Mouse (Mus musculus) midbrain, embryonic 14.5 days (tissue): ENCODE data around the gene Slc36a2. TPM values are rescaled to one million over a fixed set of nuclear protein-coding genes. Genes with fewer than 3 reads are reported as not detected.
"Not testable (repeated sequence)": the region's sequence is repeated elsewhere in the genome, so short reads cannot be mapped to it uniquely, and the experiment has no call there.

Experiments
- ATAC-seq: fragments of 200-750 bp; cut with Nextera tagmentation; 2 replicates; pipeline ENCODE4 v1.8.0; 2017; ENCODE audit warnings: moderate number of reproducible peaks, moderate library complexity; ENCODE audit not compliant: low FRiP score, low TSS enrichment
- DNase-seq: peaks from one replicate; pipeline ENCODE4 v3.0.0-alpha.2; 2015
- H3K27ac ChIP-seq: fragments of 300-500 bp; sonication (generic); replicated peaks from 2 replicates; pipeline ENCODE4 v1.5.1; 2014; ENCODE audit warnings: mild to moderate bottlenecking, low read depth, low read length, moderate library complexity
- H3K27me3 ChIP-seq: fragments of 300-500 bp; sonication (generic); 2 replicates; pipeline ENCODE4 v1.6.1; 2014; ENCODE audit warnings: low read length, control low read depth, mixed read lengths; ENCODE audit not compliant: control insufficient read depth, insufficient read depth
- H3K36me3 ChIP-seq: fragments of 300-500 bp; sonication (generic); 2 replicates; pipeline ENCODE4 v1.6.1; 2014; ENCODE audit warnings: low read length, control low read depth; ENCODE audit not compliant: control insufficient read depth, insufficient read depth
- H3K4me1 ChIP-seq: fragments of 300-500 bp; sonication (generic); 2 replicates; pipeline ENCODE4 v1.6.1; 2014; ENCODE audit warnings: mild to moderate bottlenecking, antibody characterized with exemption, low read length, control low read depth; ENCODE audit not compliant: control insufficient read depth, insufficient read depth
- H3K4me2 ChIP-seq: fragments of 300-500 bp; sonication (generic); 2 replicates; pipeline ENCODE4 v1.6.1; 2014; ENCODE audit warnings: mild to moderate bottlenecking, low read length, moderate library complexity
- H3K4me3 ChIP-seq: fragments of 300-500 bp; sonication (generic); replicated peaks from 2 replicates; pipeline ENCODE4 v1.5.1; 2014; ENCODE audit warnings: low read depth, low read length
- H3K9ac ChIP-seq: fragments of 300-500 bp; sonication (generic); replicated peaks from 2 replicates; pipeline ENCODE4 v1.6.1; 2014; ENCODE audit warnings: mild to moderate bottlenecking, low read length, moderate library complexity
- H3K9me3 ChIP-seq: fragments of 300-500 bp; sonication (generic); 2 replicates; pipeline ENCODE4 v1.6.1; 2016; ENCODE audit warnings: low read length, control low read depth, mixed read lengths; ENCODE audit not compliant: control insufficient read depth
- WGBS: fragments of 180-500 bp; shearing (Covaris S2); extraction: QIAGEN DNeasy Blood & Tissue Kit; methylation state at CpG from one replicate; pipeline ENCODE4 v1.1.7; 2014; 5-methylcytosine and 5-hydroxymethylcytosine counted together
- polyA plus RNA-seq: library from polyadenylated mRNA; unstranded; fragments of >200 nt; fragmentation: Nextera tagmentation; extraction: Ambion mirVana; gene quantifications from 2 replicates; pipeline ENCODE4 v1.2.1, GENCODE M21; 2014

Gene Slc36a2
- polyA plus RNA-seq, 1 experiment from 2014 or later = 0.12 TPM

DNA sequence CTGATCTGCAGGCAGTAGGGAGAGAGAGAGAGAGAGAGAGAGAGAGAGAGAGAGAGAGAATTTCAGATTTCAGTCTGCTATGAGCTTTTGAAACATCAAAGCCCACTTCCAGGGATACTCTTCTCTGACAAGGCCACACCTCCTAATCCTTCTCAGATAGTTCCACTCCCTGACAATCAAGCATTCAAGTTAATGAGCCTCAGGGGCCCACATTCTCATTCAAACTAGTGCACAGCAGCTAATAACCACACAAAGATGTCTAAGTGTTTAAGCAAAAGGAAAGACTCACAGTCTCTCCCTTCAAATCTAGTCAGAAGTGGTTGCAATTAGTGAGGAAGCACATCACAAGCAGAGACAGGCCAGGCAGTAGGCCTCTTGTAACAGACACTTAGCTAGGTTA, 64.6 kb downstream of the Slc36a2 start:
- H3K4me3 ChIP-seq = no peak overlapping the region
- no peak overlapping the region for H3K27ac ChIP-seq
- no peaks in the 10 kb centered on the region for H3K9me3 ChIP-seq
- no peak for DNase-seq
- no peak for ATAC-seq
- no peaks in the 10 kb centered on the region for H3K4me1 ChIP-seq
- no peaks in the 10 kb centered on the region for H3K27me3 ChIP-seq
- H3K36me3 ChIP-seq = no peaks in the 10 kb centered on the region
- no peak overlapping the region for H3K9ac ChIP-seq
- no peak overlapping the region for H3K4me2 ChIP-seq

DNA sequence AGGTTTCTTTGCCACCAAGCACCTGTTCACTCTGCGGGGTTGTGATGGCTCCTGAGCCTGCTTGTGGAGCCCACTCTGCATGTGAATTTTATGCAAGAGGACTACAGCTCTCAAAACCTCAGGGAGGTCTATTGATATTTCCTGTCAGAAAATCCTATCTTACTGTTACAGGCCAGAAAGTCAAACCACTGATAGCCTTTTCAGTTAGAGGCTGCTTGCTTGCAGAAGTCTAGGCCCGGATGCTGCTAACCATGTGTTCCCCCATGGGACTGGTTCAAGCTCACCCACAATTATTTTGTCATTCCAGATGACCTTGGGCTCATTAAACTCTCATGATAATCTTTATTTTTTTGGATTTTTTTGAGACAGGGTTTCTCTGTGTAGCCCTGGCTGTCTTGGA, 67.8 kb downstream of the Slc36a2 start:
- Histone ChIP-seq H3K36me3 (no peaks in the 10 kb centered on the region), H3K9me3 (no peaks in the 10 kb centered on the region), H3K9ac (no peak overlapping the region), H3K4me3 (no peak overlapping the region), H3K27me3 (no peaks in the 10 kb centered on the region), H3K4me1 (no peaks in the 10 kb centered on the region), H3K27ac (no peak overlapping the region), H3K4me2 (no peak overlapping the region)
- WGBS = 92% methylated on average over 2 of the region's 2 CpGs
- no peak for DNase-seq
- no peak for ATAC-seq

DNA sequence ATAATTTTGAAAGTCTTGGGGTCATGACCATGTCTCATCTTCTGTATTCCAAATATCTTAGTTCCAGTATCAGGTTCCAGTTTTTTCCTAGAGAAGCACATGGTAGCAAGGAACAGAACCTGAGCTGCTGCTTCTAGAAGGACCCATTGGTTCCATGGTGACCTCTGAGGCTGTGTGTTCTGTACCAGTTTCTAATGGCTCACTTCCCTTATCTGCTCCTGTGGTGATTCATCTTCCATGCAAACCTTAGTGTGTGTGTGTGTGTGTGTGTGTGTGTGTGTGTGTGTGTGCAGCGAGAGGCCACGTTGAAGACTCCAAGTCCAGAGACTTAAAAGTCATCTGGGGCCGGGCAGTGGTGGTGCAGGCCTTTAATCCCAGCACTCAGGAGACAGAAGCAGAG, 68.9 kb downstream of the Slc36a2 start:
- no peak overlapping the region for H3K9ac ChIP-seq
- WGBS = 95% methylated on average over 3 of the region's 3 CpGs
- H3K36me3 ChIP-seq = no peaks in the 10 kb centered on the region
- DNase-seq (no peak), ATAC-seq (no peak)
- no peaks in the 10 kb centered on the region for H3K4me1 ChIP-seq
- no peak overlapping the region for H3K4me3 ChIP-seq
- H3K9me3 ChIP-seq = no peaks in the 10 kb centered on the region
- no peak overlapping the region for H3K4me2 ChIP-seq
- no peak overlapping the region for H3K27ac ChIP-seq
- no peaks in the 10 kb centered on the region for H3K27me3 ChIP-seq

DNA sequence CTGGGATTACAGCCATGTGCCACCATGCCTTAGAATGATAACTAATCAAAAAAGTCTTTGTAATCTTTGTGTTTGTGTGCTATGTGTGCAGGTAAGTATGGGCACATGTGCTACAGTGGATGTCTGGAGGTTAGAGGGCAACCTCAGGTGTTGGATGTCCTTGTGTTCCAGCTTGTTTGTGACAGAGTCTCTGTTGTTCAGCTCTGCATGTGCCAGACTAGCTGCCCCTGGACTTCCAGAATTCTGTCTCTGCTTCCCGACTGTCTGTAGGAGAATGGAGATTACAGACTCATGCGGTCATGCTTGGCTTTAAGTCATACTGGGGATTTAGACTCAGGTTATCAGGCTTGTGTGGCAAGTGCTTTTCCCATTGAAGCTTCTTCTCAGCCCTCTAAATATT, 70.6 kb downstream of the Slc36a2 start:
- Histone ChIP-seq H3K4me3 (no peak overlapping the region), H3K36me3 (0 out of 2 replicates have a peak, but pooled peaks cover 2% of the 10 kb centered on the region), H3K9ac (no peak overlapping the region), H3K27ac (no peak overlapping the region), H3K4me2 (no peak overlapping the region), H3K27me3 (no peaks in the 10 kb centered on the region), H3K9me3 (no peaks in the 10 kb centered on the region), H3K4me1 (no peaks in the 10 kb centered on the region)
- ATAC-seq (no peak), DNase-seq (no peak)
- WGBS = 77% methylated on average over 2 of the region's 2 CpGs

DNA sequence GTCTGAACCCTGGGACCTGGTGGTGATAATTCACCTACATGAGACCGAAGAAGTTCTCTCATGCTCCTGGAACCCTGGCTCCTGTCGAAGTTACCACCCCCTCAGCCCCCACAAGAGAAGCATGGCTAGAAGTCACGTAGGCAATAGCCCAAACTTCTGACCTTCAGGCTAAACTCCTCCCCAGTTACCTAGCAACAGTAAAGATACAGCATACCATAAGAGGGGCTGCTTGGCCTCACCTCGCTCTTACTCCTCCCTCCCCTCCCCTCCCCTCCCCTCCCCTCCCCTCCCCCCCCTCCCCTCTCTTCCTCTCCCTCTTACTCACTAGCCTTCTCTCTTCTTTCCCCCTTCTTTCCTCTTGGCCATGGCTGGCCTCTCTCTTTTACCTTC, 71.0 kb downstream of the Slc36a2 start:
- H3K27me3 ChIP-seq, H3K9me3 ChIP-seq, H3K27ac ChIP-seq, DNase-seq, H3K36me3 ChIP-seq, ATAC-seq, H3K4me3 ChIP-seq, H3K4me2 ChIP-seq, H3K4me1 ChIP-seq, H3K9ac ChIP-seq: not testable (repeated sequence)
- WGBS = 51% methylated on average over 4 of the region's 4 CpGs

DNA sequence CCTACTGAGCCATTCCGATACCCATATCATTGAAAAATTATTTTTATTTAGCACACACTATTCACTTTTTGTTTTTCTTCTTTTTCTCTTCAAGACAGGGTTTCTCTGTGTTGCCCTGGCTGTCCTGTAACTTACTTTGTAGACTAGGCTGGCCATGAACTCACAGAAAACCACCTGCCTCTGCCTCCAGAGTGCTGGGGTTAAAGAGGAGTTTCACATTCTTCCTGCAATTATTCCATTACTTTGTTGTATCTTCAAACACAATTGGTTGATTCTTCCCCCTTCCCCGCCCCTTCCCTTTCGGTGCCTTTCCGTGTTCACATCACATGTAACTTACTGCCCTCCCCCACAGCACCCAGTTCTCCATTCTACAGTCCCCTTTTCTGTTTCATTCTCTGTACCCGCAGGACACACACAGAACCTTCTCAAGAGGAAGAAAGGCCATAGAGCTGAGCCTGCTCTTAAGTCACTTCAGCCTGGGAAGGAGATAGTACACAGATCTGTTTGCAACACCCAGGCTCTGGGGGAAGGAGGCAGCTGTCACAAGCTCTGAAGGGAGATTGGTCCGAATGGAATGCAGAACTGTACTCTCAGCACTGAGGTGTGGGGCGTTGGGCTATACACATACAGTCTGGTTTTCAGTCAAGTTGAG, 71.5 kb downstream of the Slc36a2 start:
- no peak overlapping the region for H3K9ac ChIP-seq
- no peaks in the 10 kb centered on the region for H3K27me3 ChIP-seq
- H3K4me3 ChIP-seq = no peak overlapping the region
- H3K4me2 ChIP-seq = no peak overlapping the region
- WGBS = 68% methylated on average over 7 of the region's 7 CpGs
- ATAC-seq (no peak), DNase-seq (no peak)
- 0 out of 2 replicates have a peak, but pooled peaks cover 2% of the 10 kb centered on the region for H3K36me3 ChIP-seq
- H3K9me3 ChIP-seq = no peaks in the 10 kb centered on the region
- no peak overlapping the region for H3K27ac ChIP-seq
- H3K4me1 ChIP-seq = no peaks in the 10 kb centered on the region

DNA sequence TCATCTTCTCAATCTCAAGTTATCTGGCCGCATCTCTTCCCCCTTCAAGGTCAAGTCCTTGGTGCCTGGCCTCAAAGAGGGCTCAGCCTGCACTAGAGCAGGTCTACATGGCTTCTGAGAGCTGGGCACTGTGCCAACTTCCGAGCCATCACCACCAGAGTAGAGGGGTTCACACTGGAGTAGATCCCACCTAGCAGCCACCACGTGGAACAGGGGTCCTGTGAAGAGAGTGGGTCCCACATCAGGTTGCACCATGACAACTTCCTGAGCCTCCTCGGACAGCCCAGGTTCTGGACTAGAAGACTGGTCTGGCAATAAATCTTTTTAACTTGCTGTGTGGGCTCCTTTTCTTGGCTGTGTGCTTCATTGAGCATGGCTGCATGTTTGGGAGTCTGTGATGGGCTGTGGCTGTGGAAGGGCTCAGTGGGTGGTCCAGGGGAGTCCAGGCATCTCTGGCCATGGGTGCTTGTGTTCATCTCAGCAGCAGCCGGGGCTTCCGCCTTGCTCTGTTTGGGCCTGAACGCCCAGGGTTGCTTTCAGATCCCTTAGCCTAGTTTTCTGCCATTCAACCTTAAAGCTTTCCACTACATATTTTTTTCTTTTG, 74.2 kb downstream of the Slc36a2 start:
- no peak overlapping the region for H3K27ac ChIP-seq
- WGBS = 82% methylated on average over 7 of the region's 7 CpGs
- no peak for ATAC-seq
- no peak for DNase-seq
- no peaks in the 10 kb centered on the region for H3K9me3 ChIP-seq
- H3K36me3 ChIP-seq = 0 out of 2 replicates have a peak, but pooled peaks cover 2% of the 10 kb centered on the region
- H3K4me1 ChIP-seq = no peaks in the 10 kb centered on the region
- H3K4me3 ChIP-seq = no peak overlapping the region
- H3K4me2 ChIP-seq = no peak overlapping the region
- no peaks in the 10 kb centered on the region for H3K27me3 ChIP-seq
- H3K9ac ChIP-seq = no peak overlapping the region

DNA sequence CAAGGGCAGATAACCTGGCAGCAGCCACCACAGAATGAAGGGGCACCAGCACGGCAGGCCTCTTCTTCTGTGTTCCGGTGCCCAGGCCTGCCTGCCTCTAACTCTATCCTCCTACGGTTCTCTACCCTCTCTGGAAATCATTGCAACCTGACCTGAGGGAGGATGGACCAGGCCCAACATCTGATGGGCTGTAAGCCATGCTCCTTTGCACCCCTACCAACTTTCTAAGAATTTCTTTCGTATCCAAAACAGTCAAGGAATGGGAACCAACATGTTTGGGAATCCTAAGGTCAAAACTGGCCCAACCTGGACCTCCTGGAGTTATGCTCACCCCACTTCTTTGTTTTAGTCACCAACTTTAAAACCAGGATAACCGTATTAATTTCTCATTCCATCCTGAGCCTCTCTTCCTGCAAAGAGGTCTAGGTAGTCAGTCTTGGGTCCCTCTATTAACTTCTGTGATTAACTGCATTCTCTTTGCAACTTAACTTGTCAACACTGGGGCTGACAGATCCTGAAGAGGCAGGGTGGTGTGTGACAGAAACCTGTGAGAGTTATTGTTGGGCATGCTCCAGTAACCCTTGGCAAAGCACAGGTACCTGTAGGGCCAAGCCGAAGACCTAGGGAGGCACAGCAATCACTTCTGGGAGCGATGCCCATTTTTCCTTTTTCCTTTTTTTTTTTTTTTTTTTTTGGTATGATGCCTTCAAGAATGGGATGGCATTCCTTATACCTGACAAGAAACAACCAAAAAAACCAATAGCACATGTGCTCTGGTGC, 75.2 kb downstream of the Slc36a2 start:
- ATAC-seq (no peak), DNase-seq (no peak)

More for the DNA sequence above, 75.2 kb downstream of the Slc36a2 start:
- Histone ChIP-seq H3K27ac (no peak overlapping the region), H3K27me3 (no peaks in the 10 kb centered on the region), H3K9ac (no peak overlapping the region), H3K4me1 (no peaks in the 10 kb centered on the region), H3K4me3 (no peak overlapping the region), H3K9me3 (no peaks in the 10 kb centered on the region), H3K4me2 (no peak overlapping the region), H3K36me3 (0 out of 2 replicates have a peak, but pooled peaks cover 2% of the 10 kb centered on the region)
- WGBS = 95% methylated on average over 7 of the region's 7 CpGs
